Mouse (Mus musculus) limb, embryonic 14.5 days (tissue): ENCODE measurements around the gene Ung. TPM values are rescaled to one million over a fixed set of nuclear protein-coding genes. Genes with fewer than 3 reads are reported as not detected.

Source experiments
- ATAC-seq: fragments of 200-750 bp; cut with Nextera tagmentation; 2 replicates; pipeline ENCODE4 v1.8.0; 2017; ENCODE audit warnings: low read depth, moderate number of reproducible peaks, moderate TSS enrichment; ENCODE audit not compliant: low FRiP score
- DNase-seq: peaks from one replicate; pipeline ENCODE4 v3.0.0-alpha.2; 2015; ENCODE audit warnings: low spot score
- H3K27ac ChIP-seq: fragments of 300-500 bp; sonication (generic); replicated peaks from 2 replicates; pipeline ENCODE4 v1.5.1; 2014; ENCODE audit warnings: low read depth, mild to moderate bottlenecking, low read length, moderate library complexity, mixed read lengths
- H3K27me3 ChIP-seq: fragments of 300-500 bp; sonication (generic); 2 replicates; pipeline ENCODE4 v1.6.1; 2014; ENCODE audit warnings: low read length, mixed read lengths; ENCODE audit not compliant: control insufficient read depth, insufficient read depth
- H3K36me3 ChIP-seq: fragments of 300-500 bp; sonication (generic); 2 replicates; pipeline ENCODE4 v1.6.1; 2014; ENCODE audit warnings: mild to moderate bottlenecking, low read length, moderate library complexity, mixed read lengths; ENCODE audit not compliant: control insufficient read depth, insufficient read depth
- H3K4me1 ChIP-seq: fragments of 300-500 bp; sonication (generic); 2 replicates; pipeline ENCODE4 v1.6.1; 2014; ENCODE audit warnings: antibody characterized with exemption, low read length, mixed read lengths; ENCODE audit not compliant: control insufficient read depth, insufficient read depth
- H3K4me2 ChIP-seq: fragments of 300-500 bp; sonication (generic); replicated peaks from 2 replicates; pipeline ENCODE4 v1.6.1; 2014; ENCODE audit warnings: low read depth, mild to moderate bottlenecking, low read length, moderate library complexity; ENCODE audit not compliant: severe bottlenecking
- H3K4me3 ChIP-seq: fragments of 300-500 bp; sonication (generic); replicated peaks from 2 replicates; pipeline ENCODE4 v1.5.1; 2014; ENCODE audit warnings: low read length
- H3K9ac ChIP-seq: fragments of 300-500 bp; sonication (generic); 2 replicates; pipeline ENCODE4 v1.6.1; 2014; ENCODE audit warnings: mild to moderate bottlenecking, low read depth, low read length, moderate library complexity; ENCODE audit not compliant: severe bottlenecking
- H3K9me3 ChIP-seq: fragments of 300-500 bp; sonication (generic); 2 replicates; pipeline ENCODE4 v1.6.1; 2016; ENCODE audit warnings: low read length; ENCODE audit not compliant: control insufficient read depth
- POLR2A ChIP-seq: fragments of 200-500 bp; IDR thresholded peaks from 2 replicates; pipeline ENCODE4 v1.8.0; 2012; ENCODE audit warnings: inconsistent platforms, mild to moderate bottlenecking, moderate library complexity, borderline replicate concordance; ENCODE audit not compliant: insufficient read depth, insufficient read length; ENCODE audit errors: extremely low read depth
- WGBS: fragments of 180-500 bp; shearing (Covaris S2); extraction: QIAGEN DNeasy Blood & Tissue Kit; methylation state at CpG from one replicate; pipeline ENCODE4 v1.1.7; 2014; 5-methylcytosine and 5-hydroxymethylcytosine counted together
- polyA plus RNA-seq, 2 experiments: library from polyadenylated mRNA; depleted of rRNA in 1 of 2; stranded (reverse) in 1 of 2; unstranded in 1 of 2; fragments of >200 nt; fragmentation: Nextera tagmentation in 1 of 2; extraction: Ambion mirVana in 1 of 2; gene quantifications; 2 replicates each; pipeline versions ENCODE4 v1.2.1 to v1.2.3; 2012 to 2014

Ung gene
- polyA plus RNA-seq, 2 experiments, result 23.7 to 31.4 TPM

GRCm38 (mm10) chr5:114132841-114133240, 2.7 kb downstream of the Ung start:
- Histone ChIP-seq H3K27ac (no peak overlapping the region), H3K27me3 (no peaks in the 10 kb centered on the region), H3K4me2 (no peak overlapping the region), H3K9me3 (no peaks in the 10 kb centered on the region), H3K4me3 (no peak overlapping the region), H3K36me3 (peaks cover 25% of the 10 kb centered on the region), H3K4me1 (peaks cover 8% of the 10 kb centered on the region), H3K9ac (no peak overlapping the region)
- TF ChIP-seq POLR2A, result no peak
- ATAC-seq (no peak), DNase-seq (no peak)
- 89% methylated on average over 6 of the region's 6 CpGs for WGBS

- no peak for ATAC-seq
- Histone ChIP-seq H3K4me2 (no peak overlapping the region), H3K9ac (no peak overlapping the region), H3K27me3 (no peaks in the 10 kb centered on the region), H3K36me3 (peaks cover 25% of the 10 kb centered on the region), H3K9me3 (no peaks in the 10 kb centered on the region), H3K4me3 (no peak overlapping the region), H3K27ac (no peak overlapping the region), H3K4me1 (peaks cover 20% of the 10 kb centered on the region)
- peak; percentile 9 for DNase-seq
- TF ChIP-seq POLR2A, result no peak
- WGBS, result 60% methylated on average over 6 of the region's 6 CpGs
These were observed 3.9 kb downstream of the Ung start for GRCm38 (mm10) chr5:114134091-114134534.

- H3K36me3 ChIP-seq, result peaks cover 25% of the 10 kb centered on the region
- H3K9me3 ChIP-seq, result no peaks in the 10 kb centered on the region
- H3K27ac ChIP-seq, result no peak overlapping the region
- H3K4me1 ChIP-seq, result peaks cover 26% of the 10 kb centered on the region
- DNase-seq (no peak), ATAC-seq (no peak)
- H3K9ac ChIP-seq, result no peak overlapping the region
- no peak overlapping the region for H3K4me3 ChIP-seq
- TF ChIP-seq POLR2A, result no peak
- H3K27me3 ChIP-seq, result no peaks in the 10 kb centered on the region
- WGBS, result 84% methylated on average over 10 of the region's 10 CpGs
- H3K4me2 ChIP-seq, result no peak overlapping the region
These were observed 5.3 kb downstream of the Ung start for GRCm38 (mm10) chr5:114135516-114135915.

GRCm38 (mm10) chr5:114137481-114138276, 7.5 kb downstream of the Ung start:
- no peak overlapping the region for H3K27ac ChIP-seq
- no peak for DNase-seq
- no peak overlapping the region for H3K9ac ChIP-seq
- no peaks in the 10 kb centered on the region for H3K27me3 ChIP-seq
- WGBS, result 82% methylated on average over 15 of the region's 15 CpGs
- no peak for TF ChIP-seq POLR2A
- no peak for ATAC-seq
- peaks cover 25% of the 10 kb centered on the region for H3K36me3 ChIP-seq
- H3K4me1 ChIP-seq, result peaks cover 19% of the 10 kb centered on the region
- H3K9me3 ChIP-seq, result no peaks in the 10 kb centered on the region
- no peak overlapping the region for H3K4me2 ChIP-seq
- no peak overlapping the region for H3K4me3 ChIP-seq

- H3K27me3 ChIP-seq, result no peaks in the 10 kb centered on the region
- DNase-seq, result no peak
- peak overlapping the region; percentile 33; the same call in 1 of the 2 replicates for H3K27ac ChIP-seq
- H3K36me3 ChIP-seq, result peaks cover 25% of the 10 kb centered on the region
- no peaks in the 10 kb centered on the region for H3K9me3 ChIP-seq
- TF ChIP-seq POLR2A, result no peak
- no peak for ATAC-seq
- no peak overlapping the region for H3K4me2 ChIP-seq
- peaks cover 21% of the 10 kb centered on the region for H3K4me1 ChIP-seq
- WGBS, result 60% methylated on average over 19 of the region's 21 CpGs
- no peak overlapping the region for H3K4me3 ChIP-seq
- no peak overlapping the region for H3K9ac ChIP-seq
These were observed 8.3 kb downstream of the Ung start for GRCm38 (mm10) chr5:114138277-114139164.
